Mouse (Mus musculus) liver, embryonic 15.5 days (tissue): ENCODE measurements around the gene Hspbp1. TPM values are rescaled to one million over a fixed set of nuclear protein-coding genes. Genes with fewer than 3 reads are reported as not detected.

Experiments
- ATAC-seq: fragments of 200-750 bp; cut with Nextera tagmentation; 2 replicates; pipeline ENCODE4 v1.8.0; 2017; ENCODE audit warnings: moderate number of reproducible peaks, mild to moderate bottlenecking, moderate library complexity; ENCODE audit not compliant: insufficient read depth
- H3K27ac ChIP-seq: fragments of 300-500 bp; sonication (generic); replicated peaks from 2 replicates; pipeline ENCODE4 v1.5.1; 2015; ENCODE audit warnings: mild to moderate bottlenecking, inconsistent platforms
- H3K27me3 ChIP-seq: fragments of 300-500 bp; sonication (generic); 2 replicates; pipeline ENCODE4 v1.6.1; 2015; ENCODE audit warnings: mild to moderate bottlenecking, inconsistent platforms
- H3K36me3 ChIP-seq: fragments of 300-500 bp; sonication (generic); replicated peaks from 2 replicates; pipeline ENCODE4 v1.6.1; 2015; ENCODE audit warnings: moderate library complexity, mild to moderate bottlenecking, inconsistent platforms
- H3K4me1 ChIP-seq: fragments of 300-500 bp; sonication (generic); replicated peaks from 2 replicates; pipeline ENCODE4 v1.6.1; 2015; ENCODE audit warnings: inconsistent platforms
- H3K4me2 ChIP-seq: fragments of 300-500 bp; sonication (generic); 2 replicates; pipeline ENCODE4 v1.6.1; 2015; ENCODE audit warnings: moderate library complexity, mild to moderate bottlenecking, inconsistent platforms
- H3K4me3 ChIP-seq: fragments of 300-500 bp; sonication (generic); replicated peaks from 2 replicates; pipeline ENCODE4 v1.5.1; 2015; ENCODE audit warnings: mild to moderate bottlenecking, inconsistent platforms
- H3K9ac ChIP-seq: fragments of 300-500 bp; sonication (generic); 2 replicates; pipeline ENCODE4 v1.6.1; 2015; ENCODE audit warnings: moderate library complexity, mild to moderate bottlenecking, inconsistent platforms
- H3K9me3 ChIP-seq: fragments of 300-500 bp; sonication (generic); replicated peaks from 2 replicates; pipeline ENCODE4 v1.6.1; 2016; ENCODE audit warnings: inconsistent platforms
- WGBS: fragments of 180-500 bp; shearing (Covaris S2); methylation state at CpG from one replicate; pipeline ENCODE4 v1.1.7; 2015; ENCODE audit warnings: mixed read lengths; ENCODE audit not compliant: insufficient replicate concordance; 5-methylcytosine and 5-hydroxymethylcytosine counted together
- polyA plus RNA-seq: library from polyadenylated mRNA; unstranded; fragments of >200 nt; fragmentation: Nextera tagmentation; extraction: Ambion mirVana; gene quantifications from 2 replicates; pipeline ENCODE4 v1.2.1, GENCODE M21; 2015

Gene Hspbp1
- polyA plus RNA-seq, 1 experiment from 2014 or later: 54.4 TPM

GRCm38 (mm10) chr7:4655393-4655792 lies 29.5 kb downstream of the Hspbp1 start:
- WGBS: 57% methylated on average over 4 of the region's 4 CpGs
- Histone ChIP-seq H3K4me1 (peaks cover 80% of the 10 kb centered on the region), H3K27ac (no peak overlapping the region), H3K27me3 (no peaks in the 10 kb centered on the region), H3K36me3 (peaks cover 40% of the 10 kb centered on the region), H3K9ac (no peak overlapping the region), H3K4me2 (peak overlapping the region; percentile 96; the same call in 1 of the 2 replicates), H3K9me3 (no peaks in the 10 kb centered on the region), H3K4me3 (no peak overlapping the region)
- ATAC-seq: no peak

- no peak for ATAC-seq
- Histone ChIP-seq H3K4me2 (peak overlapping the region; percentile 51), H3K9me3 (no peaks in the 10 kb centered on the region), H3K4me3 (peak overlapping the region; percentile 9; the same call in 1 of the 2 replicates), H3K36me3 (peaks cover 40% of the 10 kb centered on the region), H3K27ac (peak overlapping the region; percentile 82), H3K27me3 (no peaks in the 10 kb centered on the region), H3K4me1 (peaks cover 69% of the 10 kb centered on the region), H3K9ac (peak overlapping the region; percentile 22; the same call in 1 of the 2 replicates)
- 10% methylated on average over 2 of the region's 2 CpGs for WGBS
Observed at GRCm38 (mm10) chr7:4654221-4654620, 30.6 kb downstream of the Hspbp1 start.

GRCm38 (mm10) chr7:4653780-4654179 lies 31.1 kb downstream of the Hspbp1 start:
- Histone ChIP-seq H3K27me3 (no peaks in the 10 kb centered on the region), H3K4me1 (peaks cover 67% of the 10 kb centered on the region), H3K27ac (peak overlapping the region; percentile 82), H3K36me3 (peaks cover 40% of the 10 kb centered on the region), H3K9me3 (no peaks in the 10 kb centered on the region), H3K9ac (peak overlapping the region; percentile 22; the same call in 1 of the 2 replicates), H3K4me3 (0 out of 2 replicates have a peak overlapping the region, but pooled peaks have one; percentile 9), H3K4me2 (peak overlapping the region; percentile 51)
- no peak for ATAC-seq
- WGBS: 26% methylated on average over 7 of the region's 7 CpGs

- Histone ChIP-seq H3K4me1 (peaks cover 70% of the 10 kb centered on the region), H3K9ac (no peak overlapping the region), H3K9me3 (no peaks in the 10 kb centered on the region), H3K27ac (peak overlapping the region; percentile 82), H3K4me3 (no peak overlapping the region), H3K27me3 (no peaks in the 10 kb centered on the region), H3K4me2 (peak overlapping the region; percentile 51), H3K36me3 (peaks cover 40% of the 10 kb centered on the region)
- 29% methylated on average over 5 of the region's 5 CpGs for WGBS
- no peak for ATAC-seq
Observed at GRCm38 (mm10) chr7:4653351-4653750, 31.5 kb downstream of the Hspbp1 start.

- no peak overlapping the region for H3K9ac ChIP-seq
- 58% methylated on average over 5 of the region's 5 CpGs for WGBS
Observed at GRCm38 (mm10) chr7:4652726-4653125, 32.1 kb downstream of the Hspbp1 start.

GRCm38 (mm10) chr7:4651581-4651980 lies 33.3 kb downstream of the Hspbp1 start:
- no peaks in the 10 kb centered on the region for H3K27me3 ChIP-seq
- H3K27ac ChIP-seq: no peak overlapping the region
- no peak overlapping the region for H3K4me2 ChIP-seq
- H3K9me3 ChIP-seq: no peaks in the 10 kb centered on the region
- no peak for ATAC-seq
- peaks cover 73% of the 10 kb centered on the region for H3K4me1 ChIP-seq
- WGBS: 46% methylated on average over 8 of the region's 8 CpGs
- no peak overlapping the region for H3K9ac ChIP-seq
- H3K36me3 ChIP-seq: peaks cover 52% of the 10 kb centered on the region
- no peak overlapping the region for H3K4me3 ChIP-seq

More at GRCm38 (mm10) chr7:4652726-4653125, 32.1 kb downstream of the Hspbp1 start:
- ATAC-seq: no peak
- H3K36me3 ChIP-seq: peaks cover 41% of the 10 kb centered on the region
- no peaks in the 10 kb centered on the region for H3K9me3 ChIP-seq
- H3K27me3 ChIP-seq: no peaks in the 10 kb centered on the region
- H3K4me2 ChIP-seq: no peak overlapping the region
- H3K27ac ChIP-seq: peak overlapping the region; percentile 82; the same call in 1 of the 2 replicates
- H3K4me3 ChIP-seq: no peak overlapping the region
- peaks cover 73% of the 10 kb centered on the region for H3K4me1 ChIP-seq

- ATAC-seq: no peak
- H3K27ac ChIP-seq: no peak overlapping the region
- H3K4me2 ChIP-seq: no peak overlapping the region
- peaks cover 67% of the 10 kb centered on the region for H3K36me3 ChIP-seq
- peaks cover 59% of the 10 kb centered on the region for H3K4me1 ChIP-seq
- no peaks in the 10 kb centered on the region for H3K27me3 ChIP-seq
- H3K4me3 ChIP-seq: no peak overlapping the region
- no peak overlapping the region for H3K9ac ChIP-seq
- WGBS: 74% methylated on average over 2 of the region's 2 CpGs
- no peaks in the 10 kb centered on the region for H3K9me3 ChIP-seq
Observed at GRCm38 (mm10) chr7:4647992-4648391, 36.9 kb downstream of the Hspbp1 start.

- Histone ChIP-seq H3K36me3 (peaks cover 67% of the 10 kb centered on the region), H3K27me3 (no peaks in the 10 kb centered on the region), H3K4me3 (no peak overlapping the region), H3K4me1 (peaks cover 52% of the 10 kb centered on the region), H3K4me2 (no peak overlapping the region), H3K9me3 (no peaks in the 10 kb centered on the region), H3K9ac (no peak overlapping the region), H3K27ac (0 out of 2 replicates have a peak overlapping the region, but pooled peaks have one; percentile 34)
- WGBS: 40% methylated on average over 6 of the region's 6 CpGs
- ATAC-seq: 0 out of 2 replicates have a peak, but pooled peaks have one; percentile 17
Observed at GRCm38 (mm10) chr7:4647291-4647690, 37.6 kb downstream of the Hspbp1 start.

GRCm38 (mm10) chr7:4646806-4647205 lies 38.1 kb downstream of the Hspbp1 start:
- Histone ChIP-seq H3K9ac (no peak overlapping the region), H3K9me3 (no peaks in the 10 kb centered on the region), H3K4me2 (no peak overlapping the region), H3K4me1 (peaks cover 49% of the 10 kb centered on the region), H3K4me3 (no peak overlapping the region), H3K36me3 (peaks cover 67% of the 10 kb centered on the region), H3K27me3 (no peaks in the 10 kb centered on the region), H3K27ac (0 out of 2 replicates have a peak overlapping the region, but pooled peaks have one; percentile 34)
- WGBS: 75% methylated on average over 3 of the region's 3 CpGs
- ATAC-seq: peak; percentile 35

GRCm38 (mm10) chr7:4643225-4643624 lies 41.6 kb downstream of the Hspbp1 start:
- no peaks in the 10 kb centered on the region for H3K9me3 ChIP-seq
- ATAC-seq: no peak
- H3K9ac ChIP-seq: no peak overlapping the region
- no peak overlapping the region for H3K27ac ChIP-seq
- no peak overlapping the region for H3K4me3 ChIP-seq
- no peaks in the 10 kb centered on the region for H3K27me3 ChIP-seq
- H3K36me3 ChIP-seq: peaks cover 96% of the 10 kb centered on the region
- no peak overlapping the region for H3K4me2 ChIP-seq
- WGBS: 45% methylated on average over 6 of the region's 6 CpGs
- peaks cover 37% of the 10 kb centered on the region for H3K4me1 ChIP-seq

- ATAC-seq: no peak
- H3K4me3 ChIP-seq: no peak overlapping the region
- H3K4me1 ChIP-seq: peaks cover 25% of the 10 kb centered on the region
- H3K36me3 ChIP-seq: peaks cover 100% of the 10 kb centered on the region
- WGBS: 91% methylated on average over 7 of the region's 7 CpGs
- H3K27ac ChIP-seq: no peak overlapping the region
- H3K9ac ChIP-seq: no peak overlapping the region
- no peaks in the 10 kb centered on the region for H3K9me3 ChIP-seq
- no peaks in the 10 kb centered on the region for H3K27me3 ChIP-seq
- no peak overlapping the region for H3K4me2 ChIP-seq
Observed at GRCm38 (mm10) chr7:4641956-4642355, 42.9 kb downstream of the Hspbp1 start.

- no peak overlapping the region for H3K27ac ChIP-seq
- no peak overlapping the region for H3K4me2 ChIP-seq
- H3K36me3 ChIP-seq: peaks cover 99% of the 10 kb centered on the region
- no peaks in the 10 kb centered on the region for H3K9me3 ChIP-seq
- no peak overlapping the region for H3K9ac ChIP-seq
- no peak overlapping the region for H3K4me3 ChIP-seq
- ATAC-seq: no peak
- no peaks in the 10 kb centered on the region for H3K27me3 ChIP-seq
- H3K4me1 ChIP-seq: peaks cover 18% of the 10 kb centered on the region
- WGBS: 88% methylated on average over 11 of the region's 11 CpGs
Observed at GRCm38 (mm10) chr7:4641155-4641554, 43.7 kb downstream of the Hspbp1 start.
